Mouse (Mus musculus): ENCODE measurements around the gene App. TPM values are rescaled to one million over a fixed set of nuclear protein-coding genes. Genes with fewer than 3 reads are reported as not detected.

The App gene
- total and polyA plus RNA-seq, 2 experiments from 2014 or later = 498 to 526 TPM

GRCm38 (mm10) chr16:85176666-85177065, 3.1 kb upstream of the App start:
- ATAC-seq (no peak), DNase-seq (ENCODE audit: low spot score) (no peak)
- no peak for TF ChIP-seq CTCF (IDR thresholded peaks at IDR 0.05; ENCODE audit: low read depth)
- Histone ChIP-seq H3K36me3 (ENCODE audit: insufficient read depth, low read length) (no peaks in the 10 kb centered on the region), H3K4me1 (ENCODE audit: insufficient read depth, low read length) (no peaks in the 10 kb centered on the region), H3K27ac (no peak overlapping the region), H3K4me3 (ENCODE audit: low read length) (no peak overlapping the region), H3K9me3 (ENCODE audit: low read length) (no peaks in the 10 kb centered on the region), H3K4me2 (ENCODE audit: low read depth, low read length) (no peak overlapping the region), H3K27me3 (ENCODE audit: insufficient read depth, low read length) (no peaks in the 10 kb centered on the region), H3K9ac (replicated peaks; ENCODE audit: low read length) (no peak overlapping the region)
- 29% methylated on average over 3 of the region's 3 CpGs for WGBS

- peak overlapping the region; percentile 59 for H3K4me2 ChIP-seq (ENCODE audit: low read depth, low read length)
- WGBS = under 1% methylated on average over 66 of the region's 68 CpGs
- no peaks in the 10 kb centered on the region for H3K27me3 ChIP-seq (ENCODE audit: insufficient read depth, low read length)
- peak; percentile 67 for DNase-seq (ENCODE audit: low spot score)
- H3K9ac ChIP-seq (replicated peaks; ENCODE audit: low read length) = peak overlapping the region; percentile 98
- H3K4me1 ChIP-seq (ENCODE audit: insufficient read depth, low read length) = 0 out of 2 replicates have a peak, but pooled peaks cover 3% of the 10 kb centered on the region
- H3K4me3 ChIP-seq (ENCODE audit: low read length) = peak overlapping the region; percentile 99
- H3K9me3 ChIP-seq (ENCODE audit: low read length) = no peaks in the 10 kb centered on the region
- H3K36me3 ChIP-seq (ENCODE audit: insufficient read depth, low read length) = no peaks in the 10 kb centered on the region
- ATAC-seq = peak; percentile 74
- TF ChIP-seq CTCF (IDR thresholded peaks at IDR 0.05; ENCODE audit: low read depth) = peak; percentile 35; the same call in 1 of the 2 replicates
- peak overlapping the region; percentile 96 for H3K27ac ChIP-seq
These were observed 794 bp downstream of the App start for GRCm38 (mm10) chr16:85172571-85173372.

DNA sequence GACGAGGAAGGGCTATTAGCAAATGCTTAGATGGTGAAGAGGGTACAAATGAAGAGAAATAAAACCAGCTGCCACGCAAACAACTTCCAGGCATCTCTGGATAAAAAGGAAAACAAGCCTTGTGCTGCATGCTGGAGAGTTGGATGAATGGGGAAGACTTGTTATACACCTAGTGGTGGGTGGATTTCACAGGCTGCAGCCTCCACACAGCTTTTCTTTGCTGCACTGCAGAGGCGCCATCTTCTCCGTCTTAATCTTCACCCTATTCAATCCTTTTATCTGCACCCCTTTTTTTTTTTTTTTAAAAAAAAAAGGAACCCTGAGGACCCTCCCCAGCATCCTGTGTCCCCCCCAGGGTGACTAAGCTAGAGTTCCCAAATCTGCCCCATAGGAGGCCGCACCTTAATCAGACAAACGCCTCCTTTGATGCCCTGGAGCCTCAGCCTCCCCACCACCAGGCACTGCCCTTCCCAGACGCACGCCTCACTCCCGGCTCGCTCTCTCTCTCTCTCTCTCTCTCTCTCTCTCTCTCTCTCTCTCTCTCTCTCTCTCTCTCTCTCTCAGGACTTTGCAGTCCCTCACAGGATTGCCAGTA, 1.5 kb downstream of the App start:
- DNase-seq (ENCODE audit: low spot score) (peak; percentile 86), ATAC-seq (peak; percentile 72)
- H3K27ac ChIP-seq = peak overlapping the region; percentile 96
- TF ChIP-seq CTCF (IDR thresholded peaks at IDR 0.05; ENCODE audit: low read depth) = peak; percentile 67
- H3K27me3 ChIP-seq (ENCODE audit: insufficient read depth, low read length) = no peaks in the 10 kb centered on the region
- peak overlapping the region; percentile 59 for H3K4me2 ChIP-seq (ENCODE audit: low read depth, low read length)
- 1% methylated on average over 10 of the region's 10 CpGs for WGBS
- H3K4me3 ChIP-seq (ENCODE audit: low read length) = peak overlapping the region; percentile 99
- H3K4me1 ChIP-seq (ENCODE audit: insufficient read depth, low read length) = 0 out of 2 replicates have a peak, but pooled peaks cover 3% of the 10 kb centered on the region
- H3K9me3 ChIP-seq (ENCODE audit: low read length) = no peaks in the 10 kb centered on the region
- H3K36me3 ChIP-seq (ENCODE audit: insufficient read depth, low read length) = no peaks in the 10 kb centered on the region
- peak overlapping the region; percentile 98 for H3K9ac ChIP-seq (replicated peaks; ENCODE audit: low read length)

DNA sequence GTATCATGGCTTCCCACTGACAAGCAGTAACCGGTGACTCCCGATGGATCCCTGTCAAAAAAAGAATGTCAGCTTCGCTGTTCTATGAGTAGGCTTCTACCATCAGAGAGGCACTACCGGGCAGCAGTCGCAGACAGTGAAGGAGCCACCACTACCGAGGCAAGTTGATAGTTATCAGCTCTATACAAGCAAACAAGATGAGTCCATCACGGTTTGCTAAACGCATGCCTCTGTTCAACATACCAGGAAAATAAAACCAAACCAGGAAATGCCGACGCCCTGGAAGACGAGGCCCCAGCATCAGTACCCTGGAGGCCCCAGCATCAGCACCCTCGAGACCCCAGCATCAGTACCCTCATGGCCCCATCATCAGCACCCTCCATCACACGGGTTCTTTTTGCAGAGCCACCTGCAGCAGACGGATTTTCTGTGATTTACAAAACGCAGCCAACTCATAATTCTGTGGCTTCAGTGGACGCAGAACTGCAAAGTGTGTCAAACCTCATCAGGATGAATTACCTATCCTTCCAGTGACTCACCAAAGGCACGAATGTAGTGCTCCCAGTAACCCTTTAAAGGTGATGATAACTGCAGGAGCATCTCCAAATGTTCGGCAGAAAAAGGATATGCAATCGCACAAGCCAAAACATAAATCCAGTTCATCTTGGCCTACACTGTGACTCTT, 2.6 kb downstream of the App start:
- ATAC-seq (no peak), DNase-seq (ENCODE audit: low spot score) (peak; percentile 32)
- no peak for TF ChIP-seq CTCF (IDR thresholded peaks at IDR 0.05; ENCODE audit: low read depth)
- Histone ChIP-seq H3K9me3 (ENCODE audit: low read length) (no peaks in the 10 kb centered on the region), H3K4me3 (ENCODE audit: low read length) (peak overlapping the region; percentile 99), H3K36me3 (ENCODE audit: insufficient read depth, low read length) (no peaks in the 10 kb centered on the region), H3K4me1 (ENCODE audit: insufficient read depth, low read length) (0 out of 2 replicates have a peak, but pooled peaks cover 3% of the 10 kb centered on the region), H3K27ac (peak overlapping the region; percentile 65; the same call in 1 of the 2 replicates), H3K27me3 (ENCODE audit: insufficient read depth, low read length) (no peaks in the 10 kb centered on the region), H3K4me2 (ENCODE audit: low read depth, low read length) (peak overlapping the region; percentile 59), H3K9ac (replicated peaks; ENCODE audit: low read length) (peak overlapping the region; percentile 37)
- WGBS = 27% methylated on average over 19 of the region's 19 CpGs

DNA sequence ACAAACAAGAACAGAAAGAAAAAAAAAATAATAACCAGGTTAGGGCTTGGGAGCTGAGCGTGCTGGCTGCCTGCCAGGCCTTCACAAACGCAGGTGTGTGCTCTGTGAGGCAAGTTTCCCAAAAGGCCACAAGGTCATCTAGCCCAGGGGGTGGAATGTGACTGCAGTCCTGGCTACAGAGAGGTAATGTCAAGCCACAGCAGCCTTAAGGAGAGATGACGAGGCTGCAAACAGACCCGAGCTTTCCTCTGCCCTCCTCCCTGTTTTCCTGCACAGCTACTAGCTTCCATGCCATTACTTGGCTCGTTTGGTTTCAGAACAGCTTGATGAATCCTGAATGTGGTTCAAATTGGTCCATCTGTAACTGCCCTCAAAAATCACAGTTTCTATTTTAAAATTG, 4.7 kb downstream of the App start:
- no peak for TF ChIP-seq CTCF (IDR thresholded peaks at IDR 0.05; ENCODE audit: low read depth)
- H3K4me1 ChIP-seq (ENCODE audit: insufficient read depth, low read length) = 0 out of 2 replicates have a peak, but pooled peaks cover 3% of the 10 kb centered on the region
- WGBS = 33% methylated on average over 5 of the region's 5 CpGs
- ATAC-seq (no peak), DNase-seq (ENCODE audit: low spot score) (no peak)
- no peak overlapping the region for H3K9ac ChIP-seq (replicated peaks; ENCODE audit: low read length)
- H3K27ac ChIP-seq = no peak overlapping the region
- H3K27me3 ChIP-seq (ENCODE audit: insufficient read depth, low read length) = no peaks in the 10 kb centered on the region
- no peaks in the 10 kb centered on the region for H3K36me3 ChIP-seq (ENCODE audit: insufficient read depth, low read length)
- H3K4me2 ChIP-seq (ENCODE audit: low read depth, low read length) = no peak overlapping the region
- H3K9me3 ChIP-seq (ENCODE audit: low read length) = no peaks in the 10 kb centered on the region
- no peak overlapping the region for H3K4me3 ChIP-seq (ENCODE audit: low read length)

GRCm38 (mm10) chr16:85166205-85166604, 7.4 kb downstream of the App start:
- 0 out of 2 replicates have a peak, but pooled peaks cover 3% of the 10 kb centered on the region for H3K4me1 ChIP-seq (ENCODE audit: insufficient read depth, low read length)
- no peak for TF ChIP-seq CTCF (IDR thresholded peaks at IDR 0.05; ENCODE audit: low read depth)
- no peak for ATAC-seq

More at GRCm38 (mm10) chr16:85166205-85166604, 7.4 kb downstream of the App start:
- Histone ChIP-seq H3K36me3 (ENCODE audit: insufficient read depth, low read length) (no peaks in the 10 kb centered on the region), H3K27ac (no peak overlapping the region), H3K4me3 (ENCODE audit: low read length) (no peak overlapping the region), H3K4me2 (ENCODE audit: low read depth, low read length) (no peak overlapping the region), H3K9me3 (ENCODE audit: low read length) (no peaks in the 10 kb centered on the region), H3K9ac (replicated peaks; ENCODE audit: low read length) (no peak overlapping the region), H3K27me3 (ENCODE audit: insufficient read depth, low read length) (no peaks in the 10 kb centered on the region)
- DNase-seq (ENCODE audit: low spot score) = no peak
- WGBS = 63% methylated on average over 4 of the region's 4 CpGs
